Mouse (Mus musculus): Measurements from ENCODE around the gene Clcn7. TPM values are rescaled to one million over a fixed set of nuclear protein-coding genes. Genes with fewer than 3 reads are reported as not detected.
A peak's percentile ranks its signal among the peaks of the same experiment; 100 is the strongest.

The Clcn7 gene
- total RNA-seq, 2 experiments from 2014 or later: 48.5 to 53.9 TPM

GRCm38 (mm10) chr17:25130060-25130459 is 3.1 kb upstream of the Clcn7 start:
- intact Hi-C loops (cut with DNase I): no loop called here
- TF ChIP-seq CTCF (IDR thresholded peaks at IDR 0.05): peak; percentile 20
- no peak overlapping the region for H3K27ac ChIP-seq
- DNase-seq (ENCODE audit: extremely low spot score in 1 of 2, low spot score in 2 of 2): no peak
- H3K4me3 ChIP-seq: no peak overlapping the region

GRCm38 (mm10) chr17:25135622-25136021 is 2.4 kb downstream of the Clcn7 start:
- intact Hi-C loops (cut with DNase I): no loop called here
- TF ChIP-seq CTCF (IDR thresholded peaks at IDR 0.05): no peak
- no peak for DNase-seq (ENCODE audit: extremely low spot score in 1 of 2, low spot score in 2 of 2)
- Histone ChIP-seq H3K4me3 (no peak overlapping the region), H3K27ac (no peak overlapping the region)

GRCm38 (mm10) chr17:25138803-25139202 is 5.6 kb downstream of the Clcn7 start:
- Histone ChIP-seq H3K27ac (no peak overlapping the region), H3K4me3 (no peak overlapping the region)
- TF ChIP-seq CTCF (IDR thresholded peaks at IDR 0.05): no peak
- DNase-seq (ENCODE audit: extremely low spot score in 1 of 2, low spot score in 2 of 2): no peak
- intact Hi-C loops (cut with DNase I): no loop called here

- peak; percentile 41 for TF ChIP-seq CTCF (IDR thresholded peaks at IDR 0.05)
- Histone ChIP-seq H3K4me3 (no peak overlapping the region), H3K27ac (no peak overlapping the region)
- intact Hi-C loops (cut with DNase I): no loop called here
- no peak for DNase-seq (ENCODE audit: extremely low spot score in 1 of 2, low spot score in 2 of 2)
Observed at GRCm38 (mm10) chr17:25139960-25140359, 6.8 kb downstream of the Clcn7 start.

GRCm38 (mm10) chr17:25162161-25162560 is 29.0 kb downstream of the Clcn7 start, which contains the start of gene Ccdc154:
Ccdc154 (plus strand) TSS chr17:25162461.
- DNase-seq (ENCODE audit: extremely low spot score in 1 of 2, low spot score in 2 of 2): no peak
- no peak within 1 kb of the TSS for H3K27ac ChIP-seq
- TF ChIP-seq CTCF (IDR thresholded peaks at IDR 0.05): no peak
- no peak within 1 kb of the TSS for H3K4me3 ChIP-seq
- intact Hi-C loops (cut with DNase I): no loop called here

GRCm38 (mm10) chr17:25163387-25163786 is 30.2 kb downstream of the Clcn7 start:
- intact Hi-C loops (cut with DNase I): no loop called here
- DNase-seq (ENCODE audit: extremely low spot score in 1 of 2, low spot score in 2 of 2): no peak
- Histone ChIP-seq H3K4me3 (no peak overlapping the region), H3K27ac (no peak overlapping the region)
- no peak for TF ChIP-seq CTCF (IDR thresholded peaks at IDR 0.05)

- no peak for TF ChIP-seq CTCF (IDR thresholded peaks at IDR 0.05)
- no peak for DNase-seq (ENCODE audit: extremely low spot score in 1 of 2, low spot score in 2 of 2)
- Histone ChIP-seq H3K4me3 (no peak overlapping the region), H3K27ac (no peak overlapping the region)
- intact Hi-C loops (cut with DNase I): no loop called here
Observed at GRCm38 (mm10) chr17:25164770-25165169, 31.6 kb downstream of the Clcn7 start.

GRCm38 (mm10) chr17:25165970-25166671 is 32.9 kb downstream of the Clcn7 start:
- no peak for DNase-seq (ENCODE audit: extremely low spot score in 1 of 2, low spot score in 2 of 2)
- Histone ChIP-seq H3K4me3 (no peak overlapping the region), H3K27ac (no peak overlapping the region)
- TF ChIP-seq CTCF (IDR thresholded peaks at IDR 0.05): no peak
- intact Hi-C loops (cut with DNase I): no loop called here

- TF ChIP-seq CTCF (IDR thresholded peaks at IDR 0.05): no peak
- DNase-seq (ENCODE audit: extremely low spot score in 1 of 2, low spot score in 2 of 2): no peak
- no peak overlapping the region for H3K27ac ChIP-seq
- intact Hi-C loops (cut with DNase I): no loop called here
- no peak overlapping the region for H3K4me3 ChIP-seq
Observed at GRCm38 (mm10) chr17:25169706-25170105, 36.5 kb downstream of the Clcn7 start.

GRCm38 (mm10) chr17:25172558-25172957 is 39.4 kb downstream of the Clcn7 start:
- no peak overlapping the region for H3K27ac ChIP-seq
- H3K4me3 ChIP-seq: no peak overlapping the region
- no peak for TF ChIP-seq CTCF (IDR thresholded peaks at IDR 0.05)
- intact Hi-C loops (cut with DNase I): no loop called here
- DNase-seq (ENCODE audit: extremely low spot score in 1 of 2, low spot score in 2 of 2): no peak

- no peak for DNase-seq (ENCODE audit: extremely low spot score in 1 of 2, low spot score in 2 of 2)
- H3K27ac ChIP-seq: no peak within 1 kb of the TSS
- no peak for TF ChIP-seq CTCF (IDR thresholded peaks at IDR 0.05)
- no peak within 1 kb of the TSS for H3K4me3 ChIP-seq
- intact Hi-C loops (cut with DNase I): no loop called here
Observed at GRCm38 (mm10) chr17:25175411-25175810, 42.2 kb downstream of the Clcn7 start, which contains the start of gene Gm38655. Gm38655 (minus strand) TSS chr17:25175471.

GRCm38 (mm10) chr17:25183232-25183631 is 50.0 kb downstream of the Clcn7 start:
- no peak overlapping the region for H3K4me3 ChIP-seq
- no peak for DNase-seq (ENCODE audit: extremely low spot score in 1 of 2, low spot score in 2 of 2)
- H3K27ac ChIP-seq: peak overlapping the region; percentile 91; the same call in 1 of the 2 replicates
- intact Hi-C loops (cut with DNase I): loop anchor here (5.0 kb wide), 1 partner anchor 89 kb away; the partner anchor contains the start of gene Ube2i
- no peak; the same call in 1 of the 2 replicates for TF ChIP-seq CTCF (IDR thresholded peaks at IDR 0.05)
